Mouse (Mus musculus) spleen, postnatal 10 days (tissue): ENCODE measurements around the gene Rpl13.

Experiments used
- DNase-seq, 2 experiments: peaks; one replicate each; pipeline ENCODE4 v3.0.0; 2021 to 2022; ENCODE audit warnings: low spot score in 2 of 2

Gene Rpl13

GRCm38 (mm10) chr8:123108010-123108409, 5.9 kb downstream of the Rpl13 start:
- no peak for DNase-seq

- DNase-seq: no peak
Measured at GRCm38 (mm10) chr8:123108953-123109352, 6.8 kb downstream of the Rpl13 start.

- DNase-seq: peak in 1 of 2 experiments; percentile 73
Measured at GRCm38 (mm10) chr8:123110649-123111048, 8.5 kb downstream of the Rpl13 start.

- DNase-seq: no peak
Measured at GRCm38 (mm10) chr8:123112892-123113291, 10.7 kb downstream of the Rpl13 start.

GRCm38 (mm10) chr8:123113908-123114469, 11.8 kb downstream of the Rpl13 start:
- DNase-seq: no peak

GRCm38 (mm10) chr8:123114644-123115043, 12.5 kb downstream of the Rpl13 start:
- DNase-seq: no peak

GRCm38 (mm10) chr8:123117127-123117731, 15.1 kb downstream of the Rpl13 start, which contains the start of gene Cpne7:
Cpne7 (plus strand) TSS chr8:123117374.
- DNase-seq: peak in 1 of 2 experiments; percentile 24

GRCm38 (mm10) chr8:123117744-123118143, 15.6 kb downstream of the Rpl13 start:
- DNase-seq: no peak

GRCm38 (mm10) chr8:123122059-123122458, 19.9 kb downstream of the Rpl13 start:
- no peak for DNase-seq

- no peak for DNase-seq
Measured at GRCm38 (mm10) chr8:123122670-123123069, 20.5 kb downstream of the Rpl13 start.

- peak; percentile 46 to 69 for DNase-seq
Measured at GRCm38 (mm10) chr8:123126193-123126816, 24.2 kb downstream of the Rpl13 start.

- DNase-seq: no peak
Measured at GRCm38 (mm10) chr8:123131041-123131440, 28.9 kb downstream of the Rpl13 start.

GRCm38 (mm10) chr8:123132953-123133352, 30.8 kb downstream of the Rpl13 start:
- no peak for DNase-seq

- no peak for DNase-seq
Measured at GRCm38 (mm10) chr8:123134149-123134713, 32.1 kb downstream of the Rpl13 start.

- DNase-seq: no peak
Measured at GRCm38 (mm10) chr8:123135406-123135805, 33.3 kb downstream of the Rpl13 start.

- DNase-seq: no peak
Measured at GRCm38 (mm10) chr8:123135806-123136205, 33.7 kb downstream of the Rpl13 start.

GRCm38 (mm10) chr8:123136287-123136686, 34.1 kb downstream of the Rpl13 start:
- no peak for DNase-seq

- no peak for DNase-seq
Measured at GRCm38 (mm10) chr8:123137645-123138077, 35.5 kb downstream of the Rpl13 start.

- DNase-seq: no peak
Measured at GRCm38 (mm10) chr8:123138741-123139140, 36.6 kb downstream of the Rpl13 start.

- no peak for DNase-seq
Measured at GRCm38 (mm10) chr8:123141741-123142462, 39.8 kb downstream of the Rpl13 start.

- peak in 1 of 2 experiments; percentile 52 for DNase-seq
Measured at GRCm38 (mm10) chr8:123145279-123145678, 43.1 kb downstream of the Rpl13 start.

- no peak for DNase-seq
Measured at GRCm38 (mm10) chr8:123146390-123146789, 44.2 kb downstream of the Rpl13 start.
